Mouse (Mus musculus): Measurements from ENCODE around the gene Grip1.
A peak's percentile ranks its signal among the peaks of the same experiment; 100 is the strongest.

Gene Grip1

GRCm38 (mm10) chr10:120061238-120062130 lies 607.9 kb downstream of the Grip1 start:
- DNase-seq (ENCODE audit: low read depth), result peak; percentile 61

- DNase-seq (ENCODE audit: low read depth), result peak; percentile 76
Measured at GRCm38 (mm10) chr10:120064424-120064823, 610.8 kb downstream of the Grip1 start.

GRCm38 (mm10) chr10:120066319-120066718 lies 612.7 kb downstream of the Grip1 start:
- DNase-seq (ENCODE audit: low read depth), result no peak

- DNase-seq (ENCODE audit: low read depth), result no peak
Measured at GRCm38 (mm10) chr10:120077850-120078249, 624.2 kb downstream of the Grip1 start.

GRCm38 (mm10) chr10:120092548-120092947 lies 638.9 kb downstream of the Grip1 start:
- DNase-seq (ENCODE audit: low read depth), result no peak

GRCm38 (mm10) chr10:120095136-120095535 lies 641.5 kb downstream of the Grip1 start:
- no peak for DNase-seq (ENCODE audit: low read depth)

GRCm38 (mm10) chr10:120095716-120096115 lies 642.1 kb downstream of the Grip1 start:
- no peak for DNase-seq (ENCODE audit: low read depth)

- DNase-seq (ENCODE audit: low read depth), result no peak
Measured at GRCm38 (mm10) chr10:120097564-120097963, 643.9 kb downstream of the Grip1 start.

- no peak for DNase-seq (ENCODE audit: low read depth)
Measured at GRCm38 (mm10) chr10:120100806-120101205, 647.2 kb downstream of the Grip1 start.

GRCm38 (mm10) chr10:120111691-120112319 lies 658.2 kb downstream of the Grip1 start:
- DNase-seq (ENCODE audit: low read depth), result peak; percentile 59

GRCm38 (mm10) chr10:120112507-120113396 lies 659.1 kb downstream of the Grip1 start, which contains the start of gene Helb:
Gene Helb (minus strand): TSS chr10:120112987.
- DNase-seq (ENCODE audit: low read depth), result peak; percentile 99

- peak; percentile 68 for DNase-seq (ENCODE audit: low read depth)
Measured at GRCm38 (mm10) chr10:120113482-120113881, 659.9 kb downstream of the Grip1 start.

- DNase-seq (ENCODE audit: low read depth), result no peak
Measured at GRCm38 (mm10) chr10:120113980-120114379, 660.4 kb downstream of the Grip1 start.

- DNase-seq (ENCODE audit: low read depth), result no peak
Measured at GRCm38 (mm10) chr10:120114493-120114892, 660.9 kb downstream of the Grip1 start.

GRCm38 (mm10) chr10:120115249-120115648 lies 661.6 kb downstream of the Grip1 start:
- no peak for DNase-seq (ENCODE audit: low read depth)

GRCm38 (mm10) chr10:120123721-120124120 lies 670.1 kb downstream of the Grip1 start:
- DNase-seq (ENCODE audit: low read depth), result peak; percentile 46

- DNase-seq (ENCODE audit: low read depth), result peak; percentile 94
Measured at GRCm38 (mm10) chr10:120124801-120125464, 671.3 kb downstream of the Grip1 start.

GRCm38 (mm10) chr10:120125465-120125857 lies 671.8 kb downstream of the Grip1 start:
- DNase-seq (ENCODE audit: low read depth), result no peak

- DNase-seq (ENCODE audit: low read depth), result no peak
Measured at GRCm38 (mm10) chr10:120128601-120129277, 675.1 kb downstream of the Grip1 start.

GRCm38 (mm10) chr10:120130621-120131020 lies 677.0 kb downstream of the Grip1 start:
- peak; percentile 78 for DNase-seq (ENCODE audit: low read depth)

GRCm38 (mm10) chr10:120133697-120134096 lies 680.1 kb downstream of the Grip1 start:
- no peak for DNase-seq (ENCODE audit: low read depth)
